In genomic region chr2:72321591-72321990, GRCm38 (mm10) we compare ENCODE assay signal across 24 mouse cellular contexts. TPM values are rescaled to one million over a fixed set of nuclear protein-coding genes. Genes with fewer than 3 reads are reported as not detected.
DNase-seq lines count a peak whose midpoint lies in the region; ATAC-seq and TF ChIP-seq lines count a peak whose summit lies in the region.
"Had no signal": no experiment of that assay in that cellular context is flagged by ENCODE, and none has a peak within 500 bp of the region (broad histone marks: within the 10 kb centered on the region; RNA-seq: fewer than 3 reads in every experiment).

No protein-coding gene starts in this region.

- H3ac ChIP-seq in myocyte (ENCODE audit: control insufficient read depth, insufficient read length), result no peak overlapping the region

- no peak for DNase-seq in gastrocnemius, adult 2 months
- no peak for DNase-seq in gastrocnemius, postnatal 36 days
- DNase-seq in heart, adult 9 months (ENCODE audit: low spot score in 2 of 2), result no peak
- no peak for DNase-seq in left cerebral cortex, adult 9 months (ENCODE audit: low spot score in 2 of 2)
- DNase-seq: adrenal gland, adult 8-10 months; adrenal gland, postnatal 14 days; adrenal gland, postnatal 36 days; B cell, adult 2 months; cerebellum, adult 11-12 months; cerebellum, adult 2 months; cerebellum, adult 9-10 months; cerebellum, postnatal 10 days; cerebellum, postnatal 25 days had no signal

- no peak overlapping the region for H3K9ac ChIP-seq in heart, embryonic 12.5 days
- H3K9ac ChIP-seq: embryonic facial prominence, embryonic 12.5 days; forebrain, embryonic 13.5 days; forebrain, embryonic 15.5 days had no signal

- H3K4me1 ChIP-seq in heart, embryonic 12.5 days (replicated peaks), result peaks cover 57% of the 10 kb centered on the region

- no peaks in the 10 kb centered on the region for H3K9me3 ChIP-seq in heart, embryonic 12.5 days (replicated peaks)
- H3K9me3 ChIP-seq: embryonic facial prominence, embryonic 10.5 days; embryonic facial prominence, embryonic 12.5 days; forebrain, embryonic 13.5 days; forebrain, embryonic 15.5 days; G1E had no signal

- no peak for ATAC-seq in heart, embryonic 12.5 days (ENCODE audit: insufficient number of reproducible peaks, low FRiP score)
- ATAC-seq: activated CD4-positive, CD25-positive, alpha-beta regulatory T cell, adult 4 months; CD4-positive, CD25-positive, alpha-beta regulatory T cell, adult 4 months; forebrain, embryonic 13.5 days; forebrain, embryonic 15.5 days; Patski had no signal

- H3K27ac ChIP-seq in gastrocnemius, adult 2 months, result peak overlapping the region; percentile 84; the same call in 1 of the 2 replicates
- H3K27ac ChIP-seq in heart, embryonic 12.5 days (ENCODE audit: poor library complexity, severe bottlenecking), result peak overlapping the region; percentile 23; the same call in 1 of the 2 replicates
- H3K27ac ChIP-seq: embryonic facial prominence, embryonic 10.5 days; embryonic facial prominence, embryonic 12.5 days; forebrain, embryonic 13.5 days; forebrain, embryonic 15.5 days had no signal

- no peaks in the 10 kb centered on the region for H3K27me3 ChIP-seq in heart, embryonic 12.5 days (replicated peaks)
- H3K27me3 ChIP-seq in myocyte (ENCODE audit: control insufficient read depth, insufficient read depth, insufficient read length), result no peaks in the 10 kb centered on the region
- H3K27me3 ChIP-seq: CH12.LX; embryonic facial prominence, embryonic 12.5 days; forebrain, embryonic 13.5 days; forebrain, embryonic 15.5 days; Patski had no signal

- intact Hi-C loops in gastrocnemius, adult 2 months (cut with DNase I), result no loop called here
- intact Hi-C loops in gastrocnemius, postnatal 36 days (cut with DNase I), result no loop called here

- H3K36me3 ChIP-seq in heart, embryonic 12.5 days, result 0 out of 2 replicates have a peak, but pooled peaks cover 6% of the 10 kb centered on the region
- no peaks in the 10 kb centered on the region for H3K36me3 ChIP-seq in myocyte (ENCODE audit: control insufficient read depth, insufficient read depth)
- H3K36me3 ChIP-seq: embryonic facial prominence, embryonic 10.5 days; embryonic facial prominence, embryonic 12.5 days; forebrain, embryonic 15.5 days had no signal

- no peak for TF ChIP-seq CTCF in gastrocnemius, adult 2 months (IDR thresholded peaks at IDR 0.05)

- WGBS in heart, embryonic 12.5 days, result 51% methylated on average over 5 of the region's 5 CpGs

- H3K4me2 ChIP-seq in heart, embryonic 12.5 days, result no peak overlapping the region
- peak overlapping the region; percentile 48 for H3K4me2 ChIP-seq in myocyte (ENCODE audit: low read depth)
- H3K4me2 ChIP-seq: embryonic facial prominence, embryonic 12.5 days; forebrain, embryonic 13.5 days; forebrain, embryonic 15.5 days had no signal

- H3K4me3 ChIP-seq in gastrocnemius, adult 2 months, result no peak overlapping the region
- no peak overlapping the region for H3K4me3 ChIP-seq in heart, embryonic 12.5 days
- H3K4me3 ChIP-seq in myocyte, result no peak overlapping the region
- H3K4me3 ChIP-seq: embryonic facial prominence, embryonic 10.5 days; embryonic facial prominence, embryonic 12.5 days; forebrain, embryonic 13.5 days; forebrain, embryonic 15.5 days had no signal

- peaks cover 30% of the 10 kb centered on the region for H3K79me2 ChIP-seq in myocyte (ENCODE audit: control insufficient read depth, insufficient read depth)

- TF ChIP-seq POLR2A in myocyte (IDR thresholded peaks at IDR 0.05; ENCODE audit: insufficient read length, low read depth), result no peak

TF ChIP-seq in myocyte, 11 proteins besides CTCF, POLR2A, EP300 and RAD21:
- TF ChIP-seq TCF3 (IDR thresholded peaks at IDR 0.05; ENCODE audit: insufficient read length, low read depth) (no peak), POLR2AphosphoS2 (IDR thresholded peaks at IDR 0.05; ENCODE audit: insufficient read length, low read depth) (no peak)

RNA-seq across cellular contexts. Expression of gene Map3k20, which starts 36.2 kb away (rescaled TPM):
- 100 to 1,000 TPM; 338 to 407 TPM for total RNA-seq in gastrocnemius, adult 2 months (2021)
- total RNA-seq in gastrocnemius, postnatal 36 days (2021), result 100 to 1,000 TPM; 297 to 321 TPM
- polyA plus RNA-seq in heart, embryonic 12.5 days (2016; fragmentation: Nextera tagmentation; extraction: Ambion mirVana), result 77.2 and 81.3 TPM in 2 replicates
- 13.7 TPM for polyA plus RNA-seq in myocyte (2012; fragmentation: generic; extraction: Trizol)
